Mouse (Mus musculus) intestine, embryonic 14.5 days (tissue): ENCODE results near the gene Hrh2. TPM values are rescaled to one million over a fixed set of nuclear protein-coding genes. Genes with fewer than 3 reads are reported as not detected.

Source experiments
- ATAC-seq: fragments of 200-750 bp; cut with Nextera tagmentation; replicated peaks from 2 replicates; pipeline ENCODE4 v1.8.0; 2017; ENCODE audit warnings: low read depth, moderate number of reproducible peaks, moderate TSS enrichment, moderate library complexity; ENCODE audit not compliant: low FRiP score, low TSS enrichment
- DNase-seq: peaks from one replicate; pipeline ENCODE4 v3.0.0-alpha.2; 2018; ENCODE audit warnings: low spot score
- H3K27ac ChIP-seq: fragments of 300-500 bp; sonication (generic); 2 replicates; pipeline ENCODE4 v1.5.1; 2014; ENCODE audit warnings: low read depth, mild to moderate bottlenecking, control low read depth
- H3K27me3 ChIP-seq: fragments of 300-500 bp; sonication (generic); replicated peaks from 2 replicates; pipeline ENCODE4 v1.6.1; 2014; ENCODE audit warnings: low read length, control low read depth; ENCODE audit not compliant: control insufficient read depth, insufficient read depth
- H3K36me3 ChIP-seq: fragments of 300-500 bp; sonication (generic); 2 replicates; pipeline ENCODE4 v1.6.1; 2014; ENCODE audit warnings: low read length, control low read depth; ENCODE audit not compliant: control insufficient read depth, insufficient read depth
- H3K4me1 ChIP-seq: fragments of 300-500 bp; sonication (generic); replicated peaks from 2 replicates; pipeline ENCODE4 v1.6.1; 2014; ENCODE audit warnings: low read length, control low read depth, mixed read lengths; ENCODE audit not compliant: control insufficient read depth, insufficient read depth
- H3K4me2 ChIP-seq: fragments of 300-500 bp; sonication (generic); 2 replicates; pipeline ENCODE4 v1.6.1; 2014; ENCODE audit warnings: low read length
- H3K4me3 ChIP-seq: fragments of 300-500 bp; sonication (generic); 2 replicates; pipeline ENCODE4 v1.5.1; 2014; ENCODE audit warnings: low read depth, low read length, control low read depth, mixed read lengths
- H3K9ac ChIP-seq: fragments of 300-500 bp; sonication (generic); 2 replicates; pipeline ENCODE4 v1.6.1; 2014; ENCODE audit warnings: mild to moderate bottlenecking, low read length
- H3K9me3 ChIP-seq: fragments of 300-500 bp; sonication (generic); 2 replicates; pipeline ENCODE4 v1.6.1; 2016; ENCODE audit warnings: low read length, control low read depth; ENCODE audit not compliant: control insufficient read depth
- WGBS: fragments of 180-500 bp; shearing (Covaris S2); extraction: QIAGEN DNeasy Blood & Tissue Kit; methylation state at CpG from one replicate; pipeline ENCODE4 v1.1.7; 2014; 5-methylcytosine and 5-hydroxymethylcytosine counted together
- polyA plus RNA-seq: library from polyadenylated mRNA; unstranded; fragments of >200 nt; fragmentation: Nextera tagmentation; extraction: Ambion mirVana; gene quantifications from 2 replicates; pipeline ENCODE4 v1.2.1, GENCODE M21; 2014

Gene Hrh2
- polyA plus RNA-seq, 1 experiment from 2014 or later, result 0.16 TPM

- no peak for DNase-seq
- no peak for ATAC-seq
- 61% methylated on average over 9 of the region's 9 CpGs for WGBS
Observed at GRCm38 (mm10) chr13:54199000-54199399, 7.1 kb downstream of the Hrh2 start.

DNA sequence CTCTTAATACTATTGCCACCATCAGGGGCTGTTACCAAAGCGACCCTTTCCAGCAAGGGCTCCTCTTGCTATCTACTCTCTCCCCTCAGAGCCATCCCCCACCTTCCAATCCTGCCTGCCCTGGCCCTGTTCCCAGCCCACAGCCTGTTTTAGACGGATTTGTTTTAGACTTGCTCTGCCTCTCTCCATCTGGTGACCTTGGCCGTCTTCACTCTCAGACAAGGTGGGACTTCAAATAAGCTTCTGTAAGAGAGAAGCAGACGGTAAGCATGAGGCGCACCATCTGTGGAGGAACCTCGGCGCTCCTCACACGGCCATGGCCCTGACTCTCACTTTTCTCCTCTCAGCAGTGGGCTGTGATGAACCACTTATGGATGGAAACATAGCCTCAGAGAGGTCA is 10.5 kb downstream of the Hrh2 start:
- H3K9me3 ChIP-seq, result no peaks in the 10 kb centered on the region
- no peak overlapping the region for H3K4me3 ChIP-seq
- no peaks in the 10 kb centered on the region for H3K36me3 ChIP-seq
- DNase-seq (no peak), ATAC-seq (no peak)
- 74% methylated on average over 8 of the region's 8 CpGs for WGBS
- H3K27ac ChIP-seq, result no peak overlapping the region
- no peak overlapping the region for H3K4me2 ChIP-seq
- H3K9ac ChIP-seq, result no peak overlapping the region
- H3K27me3 ChIP-seq, result no peaks in the 10 kb centered on the region
- no peaks in the 10 kb centered on the region for H3K4me1 ChIP-seq

More at GRCm38 (mm10) chr13:54199000-54199399, 7.1 kb downstream of the Hrh2 start:
- no peak overlapping the region for H3K4me2 ChIP-seq
- H3K27me3 ChIP-seq, result no peaks in the 10 kb centered on the region
- H3K9me3 ChIP-seq, result no peaks in the 10 kb centered on the region
- H3K9ac ChIP-seq, result no peak overlapping the region
- H3K4me1 ChIP-seq, result no peaks in the 10 kb centered on the region
- no peak overlapping the region for H3K4me3 ChIP-seq
- H3K27ac ChIP-seq, result no peak overlapping the region
- H3K36me3 ChIP-seq, result no peaks in the 10 kb centered on the region

DNA sequence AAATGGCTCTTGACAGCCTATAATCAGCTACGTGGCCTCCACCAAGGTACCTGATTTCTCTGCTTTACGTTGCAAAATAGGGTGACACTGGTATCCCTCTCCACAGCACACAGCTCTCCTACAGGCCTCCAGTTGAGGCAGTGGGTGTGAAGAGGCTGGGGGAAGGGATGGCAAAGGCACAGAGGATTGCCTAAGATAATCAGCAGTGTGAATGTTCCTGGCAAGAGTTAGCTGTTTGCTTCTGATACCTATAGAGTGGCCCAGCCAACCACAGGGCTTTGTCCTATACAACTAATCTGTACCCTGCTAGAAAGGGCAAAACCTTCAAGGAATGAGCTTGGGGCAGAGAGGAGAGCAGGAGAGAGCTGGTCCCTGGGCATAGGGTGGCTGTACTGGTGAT is 11.5 kb downstream of the Hrh2 start:
- ATAC-seq (no peak), DNase-seq (no peak)
- no peaks in the 10 kb centered on the region for H3K9me3 ChIP-seq
- H3K4me3 ChIP-seq, result no peak overlapping the region
- H3K36me3 ChIP-seq, result no peaks in the 10 kb centered on the region
- no peaks in the 10 kb centered on the region for H3K27me3 ChIP-seq
- 88% methylated on average over 2 of the region's 2 CpGs for WGBS
- no peaks in the 10 kb centered on the region for H3K4me1 ChIP-seq
- H3K27ac ChIP-seq, result no peak overlapping the region
- H3K4me2 ChIP-seq, result no peak overlapping the region
- no peak overlapping the region for H3K9ac ChIP-seq

DNA sequence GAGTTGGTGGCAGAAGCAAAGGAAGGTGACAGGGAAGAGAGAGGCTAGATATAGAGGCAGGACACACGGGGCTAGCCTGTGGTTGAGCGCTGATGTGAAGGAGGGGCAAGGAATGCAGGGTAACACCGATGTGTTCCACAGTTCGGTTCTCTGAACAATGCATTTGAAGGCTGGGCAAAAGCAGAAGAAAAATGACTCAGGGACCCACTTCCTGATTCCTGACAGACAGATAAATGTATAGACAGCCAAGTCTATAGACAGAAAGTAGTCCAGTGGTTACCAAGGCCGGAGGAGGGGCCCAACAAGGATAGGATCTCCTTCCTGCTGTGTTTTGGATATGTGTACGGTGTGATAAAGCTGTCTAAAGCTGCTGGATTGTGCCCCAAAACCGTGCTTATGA is 13.3 kb downstream of the Hrh2 start:
- H3K36me3 ChIP-seq, result no peaks in the 10 kb centered on the region
- H3K4me1 ChIP-seq, result no peaks in the 10 kb centered on the region
- no peak overlapping the region for H3K4me3 ChIP-seq
- H3K9ac ChIP-seq, result no peak overlapping the region
- H3K27ac ChIP-seq, result no peak overlapping the region
- no peak for ATAC-seq
- H3K9me3 ChIP-seq, result no peaks in the 10 kb centered on the region
- 78% methylated on average over 7 of the region's 7 CpGs for WGBS
- no peak overlapping the region for H3K4me2 ChIP-seq
- no peak for DNase-seq
- no peaks in the 10 kb centered on the region for H3K27me3 ChIP-seq

DNA sequence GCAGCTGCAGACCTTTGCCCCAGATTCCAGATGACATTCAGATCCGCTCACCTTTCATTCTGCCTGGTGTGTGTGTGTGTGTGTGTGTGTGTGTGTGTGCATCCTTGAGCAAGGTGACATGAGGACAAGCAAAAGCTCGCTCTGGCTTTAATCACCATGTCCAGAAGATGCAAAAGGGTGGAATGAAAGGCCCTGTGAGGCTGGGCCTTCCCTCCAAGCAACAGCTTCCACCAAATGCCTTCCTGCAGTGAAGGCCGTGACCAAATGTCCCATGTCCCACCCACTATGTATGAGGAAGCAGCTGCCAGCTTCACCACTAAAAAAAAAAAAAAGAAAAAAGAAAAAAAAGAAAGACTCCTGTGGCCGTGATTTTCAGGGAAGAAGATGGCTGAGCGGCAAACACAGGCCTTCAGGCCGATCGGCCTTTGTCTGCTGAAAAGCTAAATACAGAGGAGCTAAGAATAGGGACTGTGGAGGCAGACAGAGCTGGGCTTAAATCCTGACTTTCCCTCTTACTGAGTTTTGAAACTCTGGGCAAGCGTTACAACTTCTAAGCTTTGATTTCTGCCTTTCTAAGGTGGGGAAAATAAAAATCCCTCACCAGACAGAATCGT is 14.3 kb downstream of the Hrh2 start:
- Histone ChIP-seq H3K27me3 (no peaks in the 10 kb centered on the region), H3K4me3 (no peak overlapping the region), H3K36me3 (no peaks in the 10 kb centered on the region), H3K4me1 (no peaks in the 10 kb centered on the region), H3K27ac (no peak overlapping the region), H3K9ac (no peak overlapping the region), H3K9me3 (no peaks in the 10 kb centered on the region), H3K4me2 (no peak overlapping the region)
- WGBS, result 69% methylated on average over 9 of the region's 9 CpGs
- ATAC-seq (no peak), DNase-seq (no peak)

DNA sequence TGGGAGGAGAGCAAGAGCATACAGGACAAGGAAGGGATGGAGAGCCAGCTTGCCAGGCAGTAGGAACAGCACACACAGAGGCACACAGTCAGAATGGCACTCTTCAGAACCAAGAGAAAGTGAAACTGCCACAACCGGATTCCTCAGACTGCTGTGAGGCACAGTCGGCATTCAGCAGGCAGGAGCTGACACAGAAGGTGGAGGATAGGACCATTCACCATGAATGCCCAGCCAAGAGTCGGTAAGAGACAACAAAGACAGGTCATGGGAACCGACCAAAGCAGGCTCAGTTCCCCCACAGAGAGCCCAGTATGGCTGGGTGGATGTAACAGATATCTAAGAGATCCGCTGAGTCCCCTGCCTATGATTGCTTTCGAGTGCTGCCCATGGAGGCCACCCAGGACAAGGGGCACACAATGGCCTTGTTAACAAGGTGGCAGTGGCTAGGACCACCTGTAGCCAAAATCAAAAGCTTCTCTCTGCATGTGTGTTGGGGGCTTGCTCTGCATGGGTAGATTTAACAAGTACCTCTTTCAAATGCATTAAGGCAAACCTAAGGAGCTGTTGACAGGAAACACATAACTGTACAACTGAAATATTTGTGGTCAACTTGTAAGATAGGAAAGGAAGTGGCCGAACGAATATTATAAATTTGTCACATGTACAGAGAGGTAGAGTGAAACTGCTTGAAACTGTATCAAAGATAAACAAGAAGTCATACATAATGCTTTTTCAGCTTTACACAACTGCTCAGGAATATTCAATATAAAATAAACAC is 17.7 kb downstream of the Hrh2 start:
- Histone ChIP-seq H3K4me2 (no peak overlapping the region), H3K4me3 (no peak overlapping the region), H3K9ac (no peak overlapping the region), H3K9me3 (no peaks in the 10 kb centered on the region), H3K36me3 (no peaks in the 10 kb centered on the region), H3K4me1 (no peaks in the 10 kb centered on the region), H3K27me3 (no peaks in the 10 kb centered on the region), H3K27ac (no peak overlapping the region)
- WGBS, result 71% methylated on average over 8 of the region's 8 CpGs
- DNase-seq (no peak), ATAC-seq (no peak)

DNA sequence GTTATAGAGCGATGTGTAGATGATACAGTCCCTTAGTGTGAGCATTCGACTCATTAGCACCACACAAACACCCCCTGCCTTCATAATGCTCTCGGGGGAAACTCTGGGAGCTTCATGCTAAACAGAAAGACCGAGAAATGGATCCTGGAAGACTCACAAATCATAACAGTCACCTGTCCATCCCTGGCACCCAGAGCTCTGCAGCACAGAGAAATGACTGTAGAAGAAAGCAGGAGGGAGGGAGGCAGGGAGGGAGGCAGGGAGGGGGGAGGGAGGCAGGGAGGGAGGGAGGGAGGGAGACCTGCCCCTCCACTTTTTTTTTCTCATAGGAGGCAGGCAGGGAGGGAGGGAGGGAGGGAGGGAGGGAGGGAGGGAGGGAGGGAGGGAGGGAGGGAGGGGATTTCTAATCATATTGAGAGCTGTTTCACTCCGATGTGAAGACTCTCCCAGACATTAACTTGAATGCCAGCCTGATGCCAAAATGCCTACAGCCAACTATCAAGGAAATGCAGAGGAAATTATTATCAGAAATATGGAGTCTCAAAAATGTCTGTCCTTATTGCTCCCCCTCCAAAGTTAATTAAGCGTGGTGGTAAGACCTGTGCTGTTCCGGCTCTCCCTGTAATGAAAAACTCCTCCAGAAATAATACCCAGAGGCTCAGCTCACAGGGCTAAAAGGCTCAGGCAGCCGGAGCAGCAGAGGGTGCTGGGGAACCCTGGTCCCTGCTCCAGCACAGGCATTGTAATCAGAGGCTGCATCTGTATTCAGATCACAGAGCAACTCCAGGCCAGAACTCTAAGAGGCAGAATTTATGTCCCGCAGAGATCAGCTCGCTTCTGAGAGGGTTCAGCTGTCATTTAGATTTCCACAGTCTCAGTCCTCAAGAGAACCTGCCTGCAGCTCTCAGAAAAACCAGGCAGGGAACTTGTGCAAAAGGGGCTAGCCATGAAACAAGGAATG is 19.9 kb downstream of the Hrh2 start:
- 48% methylated on average over 10 of the region's 10 CpGs for WGBS
- no peaks in the 10 kb centered on the region for H3K9me3 ChIP-seq
- H3K27me3 ChIP-seq, result no peaks in the 10 kb centered on the region
- no peak overlapping the region for H3K27ac ChIP-seq
- no peaks in the 10 kb centered on the region for H3K4me1 ChIP-seq
- H3K4me3 ChIP-seq, result no peak overlapping the region
- H3K36me3 ChIP-seq, result no peaks in the 10 kb centered on the region
- DNase-seq, result no peak
- H3K4me2 ChIP-seq, result no peak overlapping the region
- ATAC-seq, result no peak
- no peak overlapping the region for H3K9ac ChIP-seq

- DNase-seq (no peak), ATAC-seq (no peak)
- Histone ChIP-seq H3K4me3 (no peak overlapping the region), H3K4me1 (no peaks in the 10 kb centered on the region), H3K36me3 (no peaks in the 10 kb centered on the region), H3K9ac (no peak overlapping the region), H3K27ac (no peak overlapping the region), H3K9me3 (no peaks in the 10 kb centered on the region), H3K27me3 (no peaks in the 10 kb centered on the region), H3K4me2 (no peak overlapping the region)
- 64% methylated on average over 5 of the region's 5 CpGs for WGBS
Observed at GRCm38 (mm10) chr13:54212516-54212915, 20.6 kb downstream of the Hrh2 start.
